Mouse (Mus musculus): ENCODE data around the gene Tbce.
A peak's percentile ranks its signal among the peaks of the same experiment; 100 is the strongest.

- TF ChIP-seq CTCF (IDR thresholded peaks at IDR 0.05; ENCODE audit: borderline replicate concordance, control insufficient read depth, extremely low read depth, insufficient read depth, low read length, poor library complexity) (no peak; the same call in 1 of the 2 replicates), POLR2A (IDR thresholded peaks at IDR 0.05; ENCODE audit: control insufficient read depth, extremely low read depth, insufficient read depth, low read length, poor library complexity) (peak; percentile 86)
Observed at GRCm38 (mm10) chr13:13953874-13954832, 85.3 kb downstream of the Tbce start, which contains the start of gene B3galnt2.
